Mouse (Mus musculus): ENCODE data around the gene Exoc8. TPM values are rescaled to one million over a fixed set of nuclear protein-coding genes. Genes with fewer than 3 reads are reported as not detected.

The Exoc8 gene
- polyA plus RNA-seq (2015; fragmentation: Nextera tagmentation; extraction: Ambion mirVana): 11.7 and 14.8 TPM in 2 replicates

DNA sequence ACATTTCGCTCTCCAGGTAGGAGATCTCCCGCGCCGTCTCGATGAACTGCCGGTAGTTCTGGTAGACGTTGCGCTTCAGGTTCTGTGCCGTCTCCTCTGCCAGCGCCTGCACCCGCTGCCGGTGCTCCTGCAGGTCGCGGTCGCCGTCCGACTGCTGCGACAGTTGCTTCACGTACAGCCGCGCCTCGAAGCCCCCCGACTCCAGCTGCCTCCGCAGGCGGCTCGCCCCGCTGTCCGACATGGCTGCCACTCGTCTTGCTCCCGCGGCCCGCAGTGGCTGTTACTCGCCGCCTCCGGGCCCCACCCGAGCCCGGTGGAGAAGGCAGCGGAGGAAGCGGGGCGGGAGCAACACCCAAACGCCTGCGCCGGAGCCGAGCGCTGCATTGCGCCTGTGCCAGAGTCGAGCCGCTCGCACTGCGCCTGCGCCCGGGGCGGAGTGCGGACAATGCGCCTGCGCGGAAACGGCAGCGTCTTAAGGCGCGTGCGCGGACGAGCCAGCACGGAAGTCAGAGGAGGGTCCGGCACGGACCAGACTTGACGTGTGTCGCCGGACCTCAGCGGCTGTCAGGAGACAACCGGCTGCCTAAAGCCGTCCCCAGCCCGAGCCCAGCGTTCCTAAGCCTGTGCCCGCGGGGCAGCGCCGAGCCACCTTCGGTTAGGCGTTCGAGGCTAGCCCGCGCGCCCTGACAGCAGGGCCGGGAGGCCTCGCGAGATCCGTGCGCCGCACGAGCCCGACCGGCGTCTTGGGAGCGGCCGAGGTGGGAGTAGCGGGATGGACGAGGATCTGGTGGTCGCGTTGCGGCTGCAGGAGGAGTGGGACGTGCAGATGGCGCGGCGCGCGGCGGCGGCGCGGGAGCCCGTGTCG lies at the start of gene Exoc8, which contains the start of gene Sprtn:
Exoc8 (minus strand) TSS at position 320 of the 865 bp plus-strand sequence.
Sprtn (plus strand) TSS at position 501 of the 865 bp plus-strand sequence.
- Histone ChIP-seq H3K4me2 (ENCODE audit: low read length) (peak within 1 kb of the TSS; percentile 93), H3K4me3 (ENCODE audit: low read length) (peak within 1 kb of the TSS; percentile 97), H3K4me1 (ENCODE audit: control insufficient read depth, insufficient read depth, low read depth, low read length) (peaks cover 31% of the 10 kb centered on the region), H3K27ac (ENCODE audit: low read depth, low read length) (peak within 1 kb of the TSS; percentile 87), H3K9me3 (ENCODE audit: control insufficient read depth, low read length) (no peaks in the 10 kb centered on the region), H3K9ac (ENCODE audit: low read depth, low read length) (peak within 1 kb of the TSS; percentile 86), H3K27me3 (replicated peaks; ENCODE audit: control insufficient read depth, insufficient read depth, low read length) (no peaks in the 10 kb centered on the region), H3K36me3 (ENCODE audit: control insufficient read depth, insufficient read depth, low read length) (peaks cover 30% of the 10 kb centered on the region)
- whole genome bisulfite sequencing: under 1% methylated on average over 108 of the region's 114 CpGs
- peak; percentile 93 for ATAC-seq

DNA sequence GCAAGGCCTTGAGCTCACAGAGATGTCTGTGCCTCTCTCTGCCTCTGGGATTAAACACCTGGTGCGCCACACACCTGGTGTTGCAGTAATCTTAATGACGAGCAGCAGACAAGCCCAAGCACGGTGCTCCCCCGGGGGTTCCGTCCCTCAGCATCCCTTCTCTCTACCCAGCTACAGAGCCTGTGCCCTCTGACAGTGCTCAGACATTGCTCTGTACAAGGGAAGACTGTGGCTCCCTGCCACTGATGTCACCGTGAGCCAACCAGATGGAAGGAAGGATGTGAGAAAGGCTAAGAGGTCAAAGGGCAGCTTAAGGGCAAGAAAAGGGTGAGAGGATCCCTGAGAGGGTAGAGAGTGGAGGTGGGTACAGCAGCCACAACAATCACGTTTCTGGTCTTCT lies 46.9 kb upstream of the Exoc8 start:
- Histone ChIP-seq H3K9me3 (ENCODE audit: control insufficient read depth, low read length) (no peaks in the 10 kb centered on the region), H3K27me3 (replicated peaks; ENCODE audit: control insufficient read depth, insufficient read depth, low read length) (no peaks in the 10 kb centered on the region), H3K9ac (ENCODE audit: low read depth, low read length) (no peak overlapping the region), H3K4me1 (ENCODE audit: control insufficient read depth, insufficient read depth, low read depth, low read length) (peaks cover 29% of the 10 kb centered on the region), H3K4me3 (ENCODE audit: low read length) (no peak overlapping the region), H3K4me2 (ENCODE audit: low read length) (no peak overlapping the region), H3K27ac (ENCODE audit: low read depth, low read length) (no peak overlapping the region), H3K36me3 (ENCODE audit: control insufficient read depth, insufficient read depth, low read length) (0 out of 2 replicates have a peak, but pooled peaks cover 2% of the 10 kb centered on the region)
- 60% methylated on average over 7 of the region's 7 CpGs for WGBS
- no peak for ATAC-seq

DNA sequence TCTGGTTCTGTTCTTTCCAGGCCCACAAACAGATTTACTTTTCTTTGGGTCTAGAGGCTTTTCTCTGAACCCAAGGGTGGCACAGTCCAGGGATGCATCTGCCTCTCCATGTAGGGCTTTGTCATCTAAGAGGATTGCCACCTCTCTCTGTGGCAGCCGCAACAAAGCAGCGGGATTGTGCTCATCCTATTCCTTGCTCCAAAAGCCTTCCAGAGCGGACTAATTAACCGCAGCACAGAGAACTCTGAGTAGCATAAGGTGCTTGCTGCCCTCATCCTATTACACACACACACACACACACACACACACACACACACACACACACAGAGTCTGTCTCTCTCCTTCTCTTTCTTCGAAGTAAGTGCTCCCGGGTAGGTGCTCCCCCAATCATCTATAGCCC lies 46.3 kb upstream of the Exoc8 start:
- ATAC-seq: no peak
- H3K4me2 ChIP-seq (ENCODE audit: low read length): no peak overlapping the region
- no peak overlapping the region for H3K9ac ChIP-seq (ENCODE audit: low read depth, low read length)
- H3K27me3 ChIP-seq (replicated peaks; ENCODE audit: control insufficient read depth, insufficient read depth, low read length): no peaks in the 10 kb centered on the region
- no peak overlapping the region for H3K4me3 ChIP-seq (ENCODE audit: low read length)
- H3K27ac ChIP-seq (ENCODE audit: low read depth, low read length): no peak overlapping the region
- peaks cover 29% of the 10 kb centered on the region for H3K4me1 ChIP-seq (ENCODE audit: control insufficient read depth, insufficient read depth, low read depth, low read length)
- H3K9me3 ChIP-seq (ENCODE audit: control insufficient read depth, low read length): no peaks in the 10 kb centered on the region
- 87% methylated on average over 6 of the region's 6 CpGs for WGBS
- H3K36me3 ChIP-seq (ENCODE audit: control insufficient read depth, insufficient read depth, low read length): peaks cover 4% of the 10 kb centered on the region; the same call in 1 of the 2 replicates

DNA sequence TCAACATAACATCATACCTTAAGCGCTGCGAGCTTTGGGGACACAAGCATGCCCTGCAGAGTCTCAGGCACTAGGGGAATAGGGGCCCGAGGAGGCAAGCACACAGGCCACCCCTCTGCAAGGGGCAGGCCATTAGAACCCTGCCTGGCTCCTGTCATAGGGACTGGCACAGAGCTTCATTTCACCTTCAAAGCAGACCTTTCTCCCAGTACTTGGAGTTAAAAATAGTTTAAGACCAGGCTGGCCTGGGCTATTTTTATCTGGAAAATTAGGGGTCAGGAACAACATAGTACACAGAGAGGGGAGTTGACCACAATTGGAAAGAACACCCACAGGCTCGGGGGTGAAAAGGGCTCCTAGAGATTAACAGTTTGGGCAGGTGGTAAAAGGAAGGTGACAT lies 39.8 kb upstream of the Exoc8 start:
- no peaks in the 10 kb centered on the region for H3K9me3 ChIP-seq (ENCODE audit: control insufficient read depth, low read length)
- H3K27me3 ChIP-seq (replicated peaks; ENCODE audit: control insufficient read depth, insufficient read depth, low read length): no peaks in the 10 kb centered on the region
- ATAC-seq: no peak
- H3K27ac ChIP-seq (ENCODE audit: low read depth, low read length): no peak overlapping the region
- WGBS: 100% methylated on average over 4 of the region's 4 CpGs
- H3K4me1 ChIP-seq (ENCODE audit: control insufficient read depth, insufficient read depth, low read depth, low read length): no peaks in the 10 kb centered on the region
- H3K4me3 ChIP-seq (ENCODE audit: low read length): no peak overlapping the region
- H3K4me2 ChIP-seq (ENCODE audit: low read length): no peak overlapping the region
- peaks cover 7% of the 10 kb centered on the region; the same call in 1 of the 2 replicates for H3K36me3 ChIP-seq (ENCODE audit: control insufficient read depth, insufficient read depth, low read length)
- H3K9ac ChIP-seq (ENCODE audit: low read depth, low read length): no peak overlapping the region

DNA sequence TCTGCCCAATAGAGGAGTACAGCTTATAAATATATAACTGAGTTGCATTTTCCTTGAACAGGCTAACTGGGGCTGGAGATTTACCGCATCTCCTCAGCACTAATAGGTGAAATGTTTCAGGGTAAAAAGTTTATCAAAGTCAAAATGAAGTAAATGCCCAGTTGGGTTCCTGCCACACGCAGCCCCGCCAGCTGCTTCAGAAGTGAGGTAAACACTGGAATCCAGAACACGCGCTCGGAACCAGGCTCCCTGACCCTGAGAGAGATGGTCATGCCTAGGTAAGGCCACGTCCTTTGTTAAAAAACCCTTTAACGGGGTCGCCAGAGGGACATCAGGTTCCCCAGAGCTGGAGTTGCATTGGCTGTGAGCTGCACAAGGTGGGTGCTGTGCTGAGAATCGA lies 39.2 kb upstream of the Exoc8 start:
- WGBS: 98% methylated on average over 10 of the region's 10 CpGs
- Histone ChIP-seq H3K27me3 (replicated peaks; ENCODE audit: control insufficient read depth, insufficient read depth, low read length) (no peaks in the 10 kb centered on the region), H3K36me3 (ENCODE audit: control insufficient read depth, insufficient read depth, low read length) (peaks cover 6% of the 10 kb centered on the region; the same call in 1 of the 2 replicates), H3K4me2 (ENCODE audit: low read length) (no peak overlapping the region), H3K4me3 (ENCODE audit: low read length) (no peak overlapping the region), H3K4me1 (ENCODE audit: control insufficient read depth, insufficient read depth, low read depth, low read length) (no peaks in the 10 kb centered on the region), H3K27ac (ENCODE audit: low read depth, low read length) (no peak overlapping the region), H3K9ac (ENCODE audit: low read depth, low read length) (no peak overlapping the region), H3K9me3 (ENCODE audit: control insufficient read depth, low read length) (no peaks in the 10 kb centered on the region)
- no peak for ATAC-seq

DNA sequence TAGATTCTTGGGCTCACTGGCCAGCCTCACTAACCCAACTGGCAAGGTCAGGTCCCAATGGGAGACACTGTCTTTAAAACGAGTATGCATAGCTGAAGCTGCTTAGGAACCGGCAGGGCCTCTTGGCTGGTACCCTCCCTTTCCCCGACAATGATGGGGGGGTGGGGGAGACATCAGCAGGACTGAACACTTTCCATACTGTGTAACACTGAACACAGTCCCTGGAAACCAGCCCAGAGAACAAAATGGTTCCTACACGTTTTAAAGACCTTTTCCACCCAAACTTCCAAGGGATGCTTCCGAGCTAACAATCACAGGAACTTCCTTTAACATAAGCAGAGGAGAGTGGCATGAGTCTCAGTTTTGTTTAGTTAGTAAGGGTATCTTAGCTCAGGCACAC lies 37.6 kb upstream of the Exoc8 start:
- ATAC-seq: no peak

DNA sequence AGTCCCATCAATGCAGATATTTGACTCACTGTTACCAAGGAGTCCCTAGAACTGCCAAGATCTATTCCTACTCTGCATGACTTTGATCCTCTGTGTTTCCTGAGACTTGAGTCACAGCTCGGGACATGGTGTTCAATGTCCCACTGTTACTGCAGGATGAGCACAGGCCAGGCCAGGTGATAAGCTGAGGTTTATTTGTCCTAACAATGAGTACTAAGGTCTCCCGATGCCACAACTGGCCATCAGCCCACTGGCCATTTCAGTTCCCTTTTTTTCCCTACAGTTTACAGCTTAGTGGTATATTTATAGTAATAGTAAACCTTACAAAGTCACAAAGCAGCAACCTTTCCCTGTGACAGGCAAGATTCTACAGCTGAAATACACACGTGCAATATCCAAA lies 34.9 kb upstream of the Exoc8 start:
- no peaks in the 10 kb centered on the region for H3K27me3 ChIP-seq (replicated peaks; ENCODE audit: control insufficient read depth, insufficient read depth, low read length)

More for the DNA sequence above, 37.6 kb upstream of the Exoc8 start:
- 82% methylated on average over 5 of the region's 5 CpGs for WGBS
- Histone ChIP-seq H3K9ac (ENCODE audit: low read depth, low read length) (no peak overlapping the region), H3K27ac (ENCODE audit: low read depth, low read length) (no peak overlapping the region), H3K27me3 (replicated peaks; ENCODE audit: control insufficient read depth, insufficient read depth, low read length) (no peaks in the 10 kb centered on the region), H3K4me3 (ENCODE audit: low read length) (no peak overlapping the region), H3K36me3 (ENCODE audit: control insufficient read depth, insufficient read depth, low read length) (peaks cover 4% of the 10 kb centered on the region; the same call in 1 of the 2 replicates), H3K4me1 (ENCODE audit: control insufficient read depth, insufficient read depth, low read depth, low read length) (no peaks in the 10 kb centered on the region), H3K4me2 (ENCODE audit: low read length) (no peak overlapping the region), H3K9me3 (ENCODE audit: control insufficient read depth, low read length) (no peaks in the 10 kb centered on the region)

DNA sequence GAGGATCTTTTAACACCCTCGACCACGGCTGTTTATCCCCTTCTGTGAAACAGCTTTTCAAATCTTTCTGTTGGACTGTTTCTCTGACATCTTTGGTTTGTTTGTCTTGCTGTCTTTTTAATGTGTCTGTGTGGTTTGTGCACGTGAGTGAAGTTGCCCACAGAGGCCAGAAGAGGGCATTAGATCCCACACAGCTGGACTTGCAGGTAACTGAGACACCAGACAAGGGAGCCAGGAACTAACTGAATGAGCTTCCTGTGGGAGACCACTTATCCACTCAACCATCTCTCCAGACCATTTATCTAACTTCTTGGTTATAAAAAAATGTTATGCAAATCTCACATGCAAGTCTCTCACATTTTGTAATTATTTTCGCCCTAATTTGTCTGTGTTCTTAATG lies 33.1 kb upstream of the Exoc8 start:
- no peak overlapping the region for H3K27ac ChIP-seq (ENCODE audit: low read depth, low read length)
- H3K4me2 ChIP-seq (ENCODE audit: low read length): no peak overlapping the region
- no peak overlapping the region for H3K9ac ChIP-seq (ENCODE audit: low read depth, low read length)
- H3K4me3 ChIP-seq (ENCODE audit: low read length): no peak overlapping the region
- 79% methylated on average over 4 of the region's 4 CpGs for WGBS
- no peaks in the 10 kb centered on the region for H3K9me3 ChIP-seq (ENCODE audit: control insufficient read depth, low read length)
- no peaks in the 10 kb centered on the region; the same call in 1 of the 2 replicates for H3K4me1 ChIP-seq (ENCODE audit: control insufficient read depth, insufficient read depth, low read depth, low read length)
- ATAC-seq: no peak
- H3K36me3 ChIP-seq (ENCODE audit: control insufficient read depth, insufficient read depth, low read length): no peaks in the 10 kb centered on the region
- no peaks in the 10 kb centered on the region for H3K27me3 ChIP-seq (replicated peaks; ENCODE audit: control insufficient read depth, insufficient read depth, low read length)

More for the DNA sequence above, 34.9 kb upstream of the Exoc8 start:
- Histone ChIP-seq H3K9ac (ENCODE audit: low read depth, low read length) (no peak overlapping the region), H3K36me3 (ENCODE audit: control insufficient read depth, insufficient read depth, low read length) (no peaks in the 10 kb centered on the region), H3K4me2 (ENCODE audit: low read length) (no peak overlapping the region), H3K4me3 (ENCODE audit: low read length) (no peak overlapping the region), H3K9me3 (ENCODE audit: control insufficient read depth, low read length) (no peaks in the 10 kb centered on the region), H3K4me1 (ENCODE audit: control insufficient read depth, insufficient read depth, low read depth, low read length) (no peaks in the 10 kb centered on the region), H3K27ac (ENCODE audit: low read depth, low read length) (no peak overlapping the region)
- no peak for ATAC-seq
- WGBS: 84% methylated on average over 3 of the region's 3 CpGs

DNA sequence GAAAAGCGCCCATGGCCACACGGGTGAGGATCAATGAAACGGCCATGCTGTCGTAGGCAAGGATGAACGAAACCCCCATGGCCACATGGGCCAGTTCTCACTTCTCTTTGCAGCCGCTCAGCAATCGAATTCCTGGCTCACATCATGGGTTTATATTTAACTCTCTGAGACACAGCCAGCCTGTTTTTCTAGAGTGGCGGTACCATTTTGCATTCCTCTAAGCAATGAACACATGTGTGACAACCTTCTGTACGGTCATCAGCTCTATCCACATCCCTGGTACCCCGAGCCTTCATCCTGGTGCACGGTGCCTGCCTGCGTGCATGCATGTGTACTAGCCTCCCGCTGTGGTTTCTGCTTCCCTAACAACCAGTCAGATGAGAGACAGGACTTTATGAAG lies 32.6 kb upstream of the Exoc8 start:
- no peak for ATAC-seq
- H3K36me3 ChIP-seq (ENCODE audit: control insufficient read depth, insufficient read depth, low read length): no peaks in the 10 kb centered on the region
- no peak overlapping the region for H3K27ac ChIP-seq (ENCODE audit: low read depth, low read length)
- WGBS: 91% methylated on average over 13 of the region's 13 CpGs
- no peaks in the 10 kb centered on the region for H3K9me3 ChIP-seq (ENCODE audit: control insufficient read depth, low read length)
- H3K4me2 ChIP-seq (ENCODE audit: low read length): no peak overlapping the region
- H3K4me1 ChIP-seq (ENCODE audit: control insufficient read depth, insufficient read depth, low read depth, low read length): no peaks in the 10 kb centered on the region; the same call in 1 of the 2 replicates
- no peaks in the 10 kb centered on the region for H3K27me3 ChIP-seq (replicated peaks; ENCODE audit: control insufficient read depth, insufficient read depth, low read length)
- H3K9ac ChIP-seq (ENCODE audit: low read depth, low read length): no peak overlapping the region
- no peak overlapping the region for H3K4me3 ChIP-seq (ENCODE audit: low read length)
